14 mouse cellular contexts compared by ENCODE assay signal in genomic region chr2:150439084-150439483, GRCm38 (mm10). TPM values are rescaled to one million over a fixed set of nuclear protein-coding genes. Genes with fewer than 3 reads are reported as not detected.
DNase-seq lines count a peak whose midpoint lies in the region; ATAC-seq lines count a peak whose summit lies in the region.
"Not testable (repeated sequence)": the region's sequence is repeated elsewhere in the genome, so short reads cannot be mapped to it uniquely, and the experiment has no call there.
"Had no signal": no experiment of that assay in that cellular context is flagged by ENCODE, and none has a peak within 500 bp of the region (broad histone marks: within the 10 kb centered on the region; RNA-seq: fewer than 3 reads in every experiment).

No protein-coding gene starts in this region.

- H3K9ac ChIP-seq in liver, embryonic 12.5 days; liver, embryonic 16.5 days (ENCODE audit: low read depth, low read length): not testable (repeated sequence)

- not testable (repeated sequence) for H3K4me2 ChIP-seq in liver, embryonic 12.5 days; liver, embryonic 16.5 days (ENCODE audit: low read depth, low read length)

- not testable (repeated sequence) for H3K4me3 ChIP-seq in liver, embryonic 12.5 days; liver, embryonic 16.5 days (ENCODE audit: low read depth, low read length)

- not testable (repeated sequence) for H3K36me3 ChIP-seq in liver, embryonic 12.5 days; liver, embryonic 16.5 days (ENCODE audit: control insufficient read depth, insufficient read depth)

- H3K27ac ChIP-seq in liver, embryonic 12.5 days; liver, embryonic 16.5 days (ENCODE audit: low read length): not testable (repeated sequence)

- peak; percentile 48 for DNase-seq in Muller cell, postnatal 12 days (ENCODE audit: inconsistent ontology term)
- peak; percentile 12 for DNase-seq in adrenal gland, adult 8-10 months

- not testable (repeated sequence) for H3K27me3 ChIP-seq in liver, embryonic 12.5 days (replicated peaks); liver, embryonic 16.5 days (ENCODE audit: control insufficient read depth, insufficient read depth, low read depth, low read length)

- not testable (repeated sequence) for H3K9me3 ChIP-seq in liver, embryonic 12.5 days (replicated peaks); liver, embryonic 16.5 days (replicated peaks; ENCODE audit: control insufficient read depth, low read length)

- not testable (repeated sequence) for H3K4me1 ChIP-seq in liver, embryonic 12.5 days; liver, embryonic 16.5 days (ENCODE audit: control insufficient read depth, low read depth, low read length)

- WGBS in liver, embryonic 12.5 days (ENCODE audit: insufficient replicate concordance): 45% methylated on average over 1 of the region's 1 CpGs
- WGBS in liver, embryonic 16.5 days (ENCODE audit: insufficient replicate concordance): 53% methylated on average over 1 of the region's 1 CpGs

- ATAC-seq in granulocyte monocyte progenitor cell, adult 5-6 weeks (replicated peaks; ENCODE audit: poor library complexity, severe bottlenecking): peak; percentile 66
- peak; percentile 55 for ATAC-seq in liver, embryonic 12.5 days
- ATAC-seq in liver, embryonic 16.5 days (ENCODE audit: low read depth): peak; percentile 73
- ATAC-seq in megakaryocyte progenitor cell, adult 5-6 weeks (replicated peaks; ENCODE audit: poor library complexity): peak; percentile 54

RNA-seq across cellular contexts. Expression of gene Zfp442, which starts 12.2 kb away (rescaled TPM):
- 1 to 10 TPM; 6.7 to 9.1 (median 7.5) TPM for total RNA-seq in adrenal gland, adult 8-10 months (2022)
- 2.8 and 6.0 TPM in 2 replicates for total RNA-seq in granulocyte monocyte progenitor cell, adult 5-6 weeks (2014; fragmentation: Nextera tagmentation)
- 4.2 and 8.7 TPM in 2 replicates for total RNA-seq in granulocyte monocyte progenitor cell, adult 5-6 weeks (2017)
- 1.8 and 2.1 TPM in 2 replicates for polyA plus RNA-seq in liver, embryonic 12.5 days (2016; fragmentation: Nextera tagmentation; extraction: Ambion mirVana)
- 0.93 and 1.4 TPM in 2 replicates for polyA plus RNA-seq in liver, embryonic 16.5 days (2015; fragmentation: Nextera tagmentation; extraction: Ambion mirVana)
- total RNA-seq in megakaryocyte progenitor cell, adult 5-6 weeks (2015): 3.1 and 4.5 TPM in 2 replicates
- total RNA-seq in megakaryocyte progenitor cell, adult 5-6 weeks (2017): 4.5 TPM in 2 replicates

RNA-seq across cellular contexts. Expression of gene Zfp345, which starts 45.8 kb away (rescaled TPM):
- 1 to 10 TPM; 1.6 to 2.4 (median 1.8) TPM for total RNA-seq in adrenal gland, adult 8-10 months (2022)
- total RNA-seq in granulocyte monocyte progenitor cell, adult 5-6 weeks (2014; fragmentation: Nextera tagmentation): 0.41 TPM in 1 of 2 replicates, not detected in the other
- not detected in 2 replicates for total RNA-seq in granulocyte monocyte progenitor cell, adult 5-6 weeks (2017)
- polyA plus RNA-seq in liver, embryonic 12.5 days (2016; fragmentation: Nextera tagmentation; extraction: Ambion mirVana): 0.13 and 0.19 TPM in 2 replicates
- polyA plus RNA-seq in liver, embryonic 16.5 days (2015; fragmentation: Nextera tagmentation; extraction: Ambion mirVana): not detected in 2 replicates
- 0.12 and 1.1 TPM in 2 replicates for total RNA-seq in megakaryocyte progenitor cell, adult 5-6 weeks (2015)
- 0.17 TPM in 1 of 2 replicates, not detected in the other for total RNA-seq in megakaryocyte progenitor cell, adult 5-6 weeks (2017)
- total RNA-seq: gastrocnemius, adult 8-10 months; gastrocnemius, postnatal 36 days; hindbrain, postnatal 0 days had no signal
- polyA plus RNA-seq: cortical plate, adult 2 months; forebrain, embryonic 11.5 days; forebrain, embryonic 15.5 days; heart, adult 2 months; hindbrain, embryonic 13.5 days had no signal
